Mouse (Mus musculus) adrenal gland, postnatal 10 days (tissue): Measurements from ENCODE around the gene Atr. TPM values are rescaled to one million over a fixed set of nuclear protein-coding genes. Genes with fewer than 3 reads are reported as not detected.

ENCODE experiments used
- DNase-seq: peaks from one replicate; pipeline ENCODE4 v3.0.0; 2021; ENCODE audit warnings: mixed read lengths
- long read RNA-seq, 2 experiments: library from polyadenylated mRNA; stranded (forward); transcript quantifications; one replicate each; pipeline ENCODE4 v2.0.0; 2021
- total RNA-seq, 2 experiments: library from RNA; stranded (reverse); gene quantifications; 2 replicates each; pipeline ENCODE4 v1.2.3; 2021

Atr gene
- 10 to 100 TPM; 11.8 to 19.2 TPM for total RNA-seq
- long read RNA-seq, experiment 1 = 0 reads
- long read RNA-seq, experiment 2, full-length matches to known transcripts = 1 of 3 reads
- long read RNA-seq, experiment 2, partial matches to known transcripts = 1 of 3 reads
- long read RNA-seq, experiment 2, other reads (novel, unspliced or antisense) = 1 of 3 reads

- peak; percentile 96 for DNase-seq
Observed at GRCm38 (mm10) chr9:95857414-95858026, at the start of gene Atr. Gene Atr, plus strand, starts transcription at chr9:95857597.

- no peak for DNase-seq
Observed at GRCm38 (mm10) chr9:95809596-95809995, 47.8 kb upstream of the Atr start.

- no peak for DNase-seq
Observed at GRCm38 (mm10) chr9:95811817-95812216, 45.6 kb upstream of the Atr start.

- no peak for DNase-seq
Observed at GRCm38 (mm10) chr9:95813721-95814531, 43.5 kb upstream of the Atr start.

GRCm38 (mm10) chr9:95815015-95815673, 42.3 kb upstream of the Atr start:
- no peak for DNase-seq

- DNase-seq = no peak
Observed at GRCm38 (mm10) chr9:95815706-95816105, 41.7 kb upstream of the Atr start.

GRCm38 (mm10) chr9:95822531-95822930, 34.9 kb upstream of the Atr start:
- DNase-seq = no peak

- no peak for DNase-seq
Observed at GRCm38 (mm10) chr9:95827565-95827964, 29.8 kb upstream of the Atr start.

- no peak for DNase-seq
Observed at GRCm38 (mm10) chr9:95832758-95833157, 24.6 kb upstream of the Atr start.

- no peak for DNase-seq
Observed at GRCm38 (mm10) chr9:95834799-95835198, 22.6 kb upstream of the Atr start.

GRCm38 (mm10) chr9:95835741-95836140, 21.7 kb upstream of the Atr start:
- DNase-seq = no peak

- DNase-seq = no peak
Observed at GRCm38 (mm10) chr9:95839424-95839823, 18.0 kb upstream of the Atr start.

- DNase-seq = peak; percentile 91
Observed at GRCm38 (mm10) chr9:95844825-95845460, 12.5 kb upstream of the Atr start, which contains the start of gene Pls1. Gene Pls1, minus strand, starts transcription at chr9:95845311.

- DNase-seq = no peak
Observed at GRCm38 (mm10) chr9:95845711-95846110, 11.7 kb upstream of the Atr start.

- no peak for DNase-seq
Observed at GRCm38 (mm10) chr9:95851671-95852070, 5.7 kb upstream of the Atr start.

GRCm38 (mm10) chr9:95852896-95853295, 4.5 kb upstream of the Atr start:
- peak; percentile 85 for DNase-seq

GRCm38 (mm10) chr9:95854891-95855290, 2.5 kb upstream of the Atr start:
- DNase-seq = no peak

GRCm38 (mm10) chr9:95856004-95856403, 1.4 kb upstream of the Atr start:
- DNase-seq = peak; percentile 29

GRCm38 (mm10) chr9:95858027-95858570, 702 bp downstream of the Atr start:
- DNase-seq = peak; percentile 48

- no peak for DNase-seq
Observed at GRCm38 (mm10) chr9:95878246-95878645, 20.8 kb downstream of the Atr start.

- no peak for DNase-seq
Observed at GRCm38 (mm10) chr9:95882751-95883150, 25.4 kb downstream of the Atr start.

GRCm38 (mm10) chr9:95897392-95897791, 40.0 kb downstream of the Atr start:
- DNase-seq = no peak
